Mouse (Mus musculus) R1 (cell line): ENCODE data around the gene Tmprss15.

Experiments used
- DNase-seq: peaks from one replicate; pipeline ENCODE4 v3.0.0-alpha.2; 2018; ENCODE audit warnings: low read depth, low spot score

Tmprss15 gene

DNA sequence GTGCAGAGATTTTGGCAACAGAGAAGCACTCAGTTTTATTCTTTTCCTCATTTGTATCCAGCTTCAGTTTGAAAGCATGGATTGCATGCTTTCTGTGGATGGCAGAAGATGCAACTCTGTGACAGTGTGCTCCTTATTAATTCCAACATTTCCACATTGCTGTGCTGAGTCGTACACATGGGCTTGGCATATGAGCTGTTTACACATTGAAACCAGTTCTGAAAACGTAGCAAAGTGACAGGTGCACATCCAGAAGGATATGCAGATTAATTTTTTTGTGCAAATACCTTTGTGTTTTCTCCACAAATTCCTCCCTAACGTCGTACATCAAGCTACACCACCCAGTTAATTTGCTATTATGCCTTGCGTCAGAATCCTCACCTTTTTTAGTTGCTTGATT lies 168.3 kb downstream of the Tmprss15 start:
- DNase-seq = no peak
